Mouse (Mus musculus) limb, embryonic 14.5 days (tissue): ENCODE measurements around the gene Cep112. TPM values are rescaled to one million over a fixed set of nuclear protein-coding genes. Genes with fewer than 3 reads are reported as not detected.

Experiments used
- ATAC-seq: fragments of 200-750 bp; cut with Nextera tagmentation; 2 replicates; pipeline ENCODE4 v1.8.0; 2017; ENCODE audit warnings: low read depth, moderate number of reproducible peaks, moderate TSS enrichment; ENCODE audit not compliant: low FRiP score
- DNase-seq: peaks from one replicate; pipeline ENCODE4 v3.0.0-alpha.2; 2015; ENCODE audit warnings: low spot score
- H3K27ac ChIP-seq: fragments of 300-500 bp; sonication (generic); replicated peaks from 2 replicates; pipeline ENCODE4 v1.5.1; 2014; ENCODE audit warnings: low read depth, mild to moderate bottlenecking, low read length, moderate library complexity, mixed read lengths
- H3K27me3 ChIP-seq: fragments of 300-500 bp; sonication (generic); 2 replicates; pipeline ENCODE4 v1.6.1; 2014; ENCODE audit warnings: low read length, mixed read lengths; ENCODE audit not compliant: control insufficient read depth, insufficient read depth
- H3K36me3 ChIP-seq: fragments of 300-500 bp; sonication (generic); 2 replicates; pipeline ENCODE4 v1.6.1; 2014; ENCODE audit warnings: mild to moderate bottlenecking, low read length, moderate library complexity, mixed read lengths; ENCODE audit not compliant: control insufficient read depth, insufficient read depth
- H3K4me1 ChIP-seq: fragments of 300-500 bp; sonication (generic); 2 replicates; pipeline ENCODE4 v1.6.1; 2014; ENCODE audit warnings: antibody characterized with exemption, low read length, mixed read lengths; ENCODE audit not compliant: control insufficient read depth, insufficient read depth
- H3K4me2 ChIP-seq: fragments of 300-500 bp; sonication (generic); replicated peaks from 2 replicates; pipeline ENCODE4 v1.6.1; 2014; ENCODE audit warnings: low read depth, mild to moderate bottlenecking, low read length, moderate library complexity; ENCODE audit not compliant: severe bottlenecking
- H3K4me3 ChIP-seq: fragments of 300-500 bp; sonication (generic); replicated peaks from 2 replicates; pipeline ENCODE4 v1.5.1; 2014; ENCODE audit warnings: low read length
- H3K9ac ChIP-seq: fragments of 300-500 bp; sonication (generic); 2 replicates; pipeline ENCODE4 v1.6.1; 2014; ENCODE audit warnings: mild to moderate bottlenecking, low read depth, low read length, moderate library complexity; ENCODE audit not compliant: severe bottlenecking
- H3K9me3 ChIP-seq: fragments of 300-500 bp; sonication (generic); 2 replicates; pipeline ENCODE4 v1.6.1; 2016; ENCODE audit warnings: low read length; ENCODE audit not compliant: control insufficient read depth
- POLR2A ChIP-seq: fragments of 200-500 bp; IDR thresholded peaks from 2 replicates; pipeline ENCODE4 v1.8.0; 2012; ENCODE audit warnings: inconsistent platforms, mild to moderate bottlenecking, moderate library complexity, borderline replicate concordance; ENCODE audit not compliant: insufficient read depth, insufficient read length; ENCODE audit errors: extremely low read depth
- WGBS: fragments of 180-500 bp; shearing (Covaris S2); extraction: QIAGEN DNeasy Blood & Tissue Kit; methylation state at CpG from one replicate; pipeline ENCODE4 v1.1.7; 2014; 5-methylcytosine and 5-hydroxymethylcytosine counted together
- polyA plus RNA-seq, 2 experiments: library from polyadenylated mRNA; depleted of rRNA in 1 of 2; stranded (reverse) in 1 of 2; unstranded in 1 of 2; fragments of >200 nt; fragmentation: Nextera tagmentation in 1 of 2; extraction: Ambion mirVana in 1 of 2; gene quantifications; 2 replicates each; pipeline versions ENCODE4 v1.2.1 to v1.2.3; 2012 to 2014

Gene Cep112
- polyA plus RNA-seq, 2 experiments: 9.0 to 17.3 TPM

DNA sequence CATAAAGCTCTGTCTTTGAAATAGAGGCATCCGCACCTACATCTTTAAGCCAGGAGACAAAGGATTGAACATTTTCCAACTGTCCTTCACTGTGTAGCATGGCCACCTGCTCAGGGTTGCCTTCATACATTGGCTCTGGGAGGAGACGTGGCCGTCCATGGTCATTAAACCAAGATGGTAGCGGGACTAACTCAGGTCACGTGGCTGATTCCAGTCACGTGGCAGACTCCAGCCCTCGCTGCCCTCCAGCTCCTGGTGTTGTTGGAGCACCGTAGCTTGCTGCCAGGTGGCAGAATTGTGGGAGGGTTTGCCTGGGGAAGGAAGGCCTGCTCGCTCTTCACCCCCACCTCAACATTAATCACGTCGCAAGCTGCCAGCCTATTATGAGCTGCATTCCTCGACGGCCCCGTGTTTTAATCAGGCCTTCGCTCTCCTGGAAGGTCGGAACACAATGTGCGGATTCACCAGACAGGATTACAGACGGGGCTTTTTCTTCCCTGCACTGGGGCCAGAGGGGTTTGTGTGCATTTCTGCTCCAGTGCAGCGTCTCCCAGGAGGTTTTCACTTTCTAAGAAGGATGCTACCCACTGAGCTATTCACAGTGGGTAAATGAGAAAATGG, 460.4 kb downstream of the Cep112 start:
- no peak overlapping the region for H3K4me2 ChIP-seq
- H3K9ac ChIP-seq: no peak overlapping the region
- no peak for TF ChIP-seq POLR2A
- DNase-seq (no peak), ATAC-seq (no peak)
- no peak overlapping the region for H3K4me3 ChIP-seq
- H3K27ac ChIP-seq: no peak overlapping the region
- peaks cover 30% of the 10 kb centered on the region for H3K4me1 ChIP-seq
- 51% methylated on average over 19 of the region's 19 CpGs for WGBS
- H3K9me3 ChIP-seq: no peaks in the 10 kb centered on the region
- H3K36me3 ChIP-seq: no peaks in the 10 kb centered on the region
- H3K27me3 ChIP-seq: no peaks in the 10 kb centered on the region

DNA sequence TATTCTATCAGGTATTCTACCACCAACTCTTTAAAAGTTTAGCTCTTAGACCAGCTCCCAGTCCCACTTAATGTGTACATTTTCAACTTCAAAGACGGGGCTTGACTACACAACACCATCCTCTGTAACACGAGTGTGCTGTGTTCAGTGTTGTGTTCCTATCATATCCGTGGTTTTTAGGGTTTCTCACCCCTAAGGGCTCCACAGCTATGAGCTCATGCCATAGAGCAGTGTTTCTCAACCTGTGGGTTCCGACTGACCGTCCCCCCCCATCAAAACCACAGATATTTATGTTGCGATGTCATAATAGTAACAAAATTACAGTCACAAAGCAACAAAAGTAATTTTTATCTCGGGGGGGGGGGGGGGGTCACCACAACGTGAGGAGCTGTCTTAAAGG, 461.1 kb downstream of the Cep112 start:
- no peak for DNase-seq
- Histone ChIP-seq H3K4me3 (no peak overlapping the region), H3K9ac (no peak overlapping the region), H3K27me3 (no peaks in the 10 kb centered on the region), H3K36me3 (no peaks in the 10 kb centered on the region), H3K27ac (no peak overlapping the region), H3K4me2 (no peak overlapping the region), H3K9me3 (no peaks in the 10 kb centered on the region), H3K4me1 (peaks cover 34% of the 10 kb centered on the region)
- TF ChIP-seq POLR2A: no peak
- ATAC-seq: no peak
- 73% methylated on average over 8 of the region's 8 CpGs for WGBS

DNA sequence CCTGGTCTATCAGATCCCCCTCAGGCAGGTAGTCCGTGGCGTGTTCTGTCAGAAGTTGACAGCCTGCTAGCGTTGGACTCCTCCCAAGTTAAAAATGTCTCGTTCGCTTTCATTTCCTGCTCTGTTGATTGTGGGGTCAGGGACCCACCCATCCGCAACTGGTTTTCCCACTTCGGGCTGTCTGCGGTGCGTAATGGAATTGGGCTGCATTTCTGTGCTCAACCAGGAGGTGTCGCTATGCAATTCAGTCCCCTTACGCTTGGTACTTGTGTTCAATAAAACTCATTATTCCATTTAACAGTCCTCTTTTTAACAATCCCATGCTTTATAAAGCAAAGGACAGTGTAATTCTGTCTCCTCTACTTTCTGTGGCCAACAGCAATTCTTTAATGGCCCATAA, 464.1 kb downstream of the Cep112 start:
- no peaks in the 10 kb centered on the region for H3K36me3 ChIP-seq
- H3K27me3 ChIP-seq: no peaks in the 10 kb centered on the region
- no peak overlapping the region for H3K4me2 ChIP-seq
- H3K4me3 ChIP-seq: no peak overlapping the region
- no peak for ATAC-seq
- 57% methylated on average over 11 of the region's 11 CpGs for WGBS
- no peaks in the 10 kb centered on the region for H3K9me3 ChIP-seq
- H3K9ac ChIP-seq: no peak overlapping the region
- peak; percentile 52 for DNase-seq
- H3K27ac ChIP-seq: 0 out of 2 replicates have a peak overlapping the region, but pooled peaks have one; percentile 26
- peaks cover 47% of the 10 kb centered on the region for H3K4me1 ChIP-seq
- TF ChIP-seq POLR2A: no peak

GRCm38 (mm10) chr11:108890544-108890943, 465.6 kb downstream of the Cep112 start:
- no peak for TF ChIP-seq POLR2A
- peak overlapping the region; percentile 65 for H3K4me2 ChIP-seq
- H3K27ac ChIP-seq: peak overlapping the region; percentile 94
- 7% methylated on average over 16 of the region's 16 CpGs for WGBS
- no peak for DNase-seq
- H3K4me3 ChIP-seq: peak overlapping the region; percentile 34
- no peaks in the 10 kb centered on the region for H3K36me3 ChIP-seq
- peaks cover 50% of the 10 kb centered on the region for H3K4me1 ChIP-seq
- peak overlapping the region; percentile 38; the same call in 1 of the 2 replicates for H3K9ac ChIP-seq
- ATAC-seq: no peak
- no peaks in the 10 kb centered on the region for H3K27me3 ChIP-seq
- no peaks in the 10 kb centered on the region for H3K9me3 ChIP-seq

- Histone ChIP-seq H3K27ac (peak overlapping the region; percentile 94), H3K4me1 (peaks cover 47% of the 10 kb centered on the region), H3K9me3 (no peaks in the 10 kb centered on the region), H3K4me3 (peak overlapping the region; percentile 34), H3K27me3 (no peaks in the 10 kb centered on the region), H3K9ac (peak overlapping the region; percentile 38; the same call in 1 of the 2 replicates), H3K4me2 (peak overlapping the region; percentile 65), H3K36me3 (no peaks in the 10 kb centered on the region)
- TF ChIP-seq POLR2A: no peak
- ATAC-seq (peak; percentile 91), DNase-seq (peak; percentile 78)
- 1% methylated on average over 17 of the region's 17 CpGs for WGBS
Measured at GRCm38 (mm10) chr11:108891111-108891870, 466.3 kb downstream of the Cep112 start.
